Mouse (Mus musculus) G1E-ER4 (cell line): ENCODE results near the gene Pyy. TPM values are rescaled to one million over a fixed set of nuclear protein-coding genes. Genes with fewer than 3 reads are reported as not detected.

Source experiments
- GATA1 ChIP-seq: IDR thresholded peaks from one replicate; pipeline ENCODE4 v1.8.0; 2012; ENCODE audit warnings: low read length, inconsistent platforms
- polyA plus RNA-seq: library from polyadenylated mRNA; stranded (reverse); fragments of >175 nt; gene quantifications from 2 replicates; pipeline ENCODE4 v1.2.3, GENCODE M21; 2012

Gene Pyy
- polyA plus RNA-seq, 1 experiment, result not detected

DNA sequence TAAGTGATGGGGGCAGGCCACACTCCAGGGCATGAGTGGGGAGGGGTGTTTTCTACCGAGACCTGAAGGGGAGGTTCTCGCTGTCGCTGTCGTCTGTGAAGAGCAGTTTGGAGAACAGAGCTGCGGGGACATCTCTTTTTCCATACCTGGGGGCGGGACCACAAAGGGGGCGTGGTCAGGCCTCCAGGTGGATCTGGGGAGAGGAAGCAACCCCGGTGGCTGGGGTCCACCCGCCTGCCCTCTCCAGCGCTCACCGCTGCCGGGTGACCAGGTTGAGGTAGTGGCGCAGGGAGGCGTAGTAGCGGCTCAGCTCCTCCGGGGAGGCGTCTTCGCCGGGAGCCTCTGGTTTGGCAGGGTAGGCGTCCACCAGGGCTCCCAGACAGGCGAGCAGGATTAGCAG lies 721 bp downstream of the Pyy start:
- TF ChIP-seq GATA1, result no peak

DNA sequence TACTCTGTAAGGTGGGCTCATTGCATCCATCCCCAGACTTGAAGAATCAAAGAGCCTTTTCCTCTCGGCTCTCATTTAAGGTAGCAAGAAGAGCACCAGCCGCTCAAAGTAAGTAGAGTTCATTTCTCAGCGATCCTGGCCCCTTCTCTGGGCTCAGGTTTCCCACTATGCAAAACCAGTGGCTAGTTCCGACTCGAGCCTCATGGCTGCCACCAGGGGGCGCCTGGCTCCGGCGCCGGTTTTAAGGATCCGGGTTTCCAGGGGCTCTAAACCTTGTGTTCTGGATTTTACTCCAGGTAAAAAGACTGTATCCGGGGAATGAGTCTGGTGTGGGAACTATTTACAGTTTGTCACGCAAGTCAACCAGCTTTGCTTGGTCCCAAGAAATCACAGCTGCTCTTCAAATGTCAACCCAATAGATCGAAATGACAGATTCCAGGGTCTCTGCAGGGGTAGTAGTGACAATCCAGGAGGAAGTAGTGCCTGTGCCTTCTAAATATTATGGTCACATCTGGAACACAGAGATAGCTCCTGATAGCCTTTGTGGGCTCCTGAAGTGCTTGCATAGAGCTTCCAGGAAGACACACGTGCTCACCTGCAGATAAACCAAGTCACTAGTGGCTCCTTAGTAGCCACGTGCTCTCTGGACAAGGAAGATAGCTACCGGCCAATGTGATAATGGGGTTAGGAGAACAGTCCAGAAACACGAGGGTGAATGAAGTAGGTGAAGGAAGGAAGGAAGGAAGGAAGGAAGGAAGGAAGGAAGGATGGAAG lies 5.0 kb downstream of the Pyy start:
- TF ChIP-seq GATA1, result no peak

DNA sequence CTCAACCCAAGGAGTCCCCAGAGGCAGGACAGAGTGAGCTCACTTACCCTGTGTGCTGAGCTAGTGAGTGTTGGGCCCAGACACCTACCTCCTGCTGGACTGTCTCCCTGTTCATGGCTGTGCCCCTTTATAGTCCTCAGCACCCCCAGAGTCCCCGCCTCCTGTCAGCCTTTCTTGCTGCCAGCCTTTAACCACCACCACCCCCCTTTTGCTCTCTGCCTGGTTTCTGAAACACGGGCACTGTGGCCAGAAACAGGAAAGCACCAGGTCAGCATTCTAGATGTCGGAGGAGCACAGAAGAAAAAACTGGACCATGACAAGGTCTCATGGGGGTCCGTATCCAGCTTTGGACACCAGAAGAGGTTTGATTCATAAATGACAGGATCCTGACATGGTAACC lies 6.4 kb downstream of the Pyy start, which contains the start of gene Ppy:
Ppy (minus strand) TSS at position 101 of the 400 bp plus-strand sequence.
- TF ChIP-seq GATA1, result no peak

DNA sequence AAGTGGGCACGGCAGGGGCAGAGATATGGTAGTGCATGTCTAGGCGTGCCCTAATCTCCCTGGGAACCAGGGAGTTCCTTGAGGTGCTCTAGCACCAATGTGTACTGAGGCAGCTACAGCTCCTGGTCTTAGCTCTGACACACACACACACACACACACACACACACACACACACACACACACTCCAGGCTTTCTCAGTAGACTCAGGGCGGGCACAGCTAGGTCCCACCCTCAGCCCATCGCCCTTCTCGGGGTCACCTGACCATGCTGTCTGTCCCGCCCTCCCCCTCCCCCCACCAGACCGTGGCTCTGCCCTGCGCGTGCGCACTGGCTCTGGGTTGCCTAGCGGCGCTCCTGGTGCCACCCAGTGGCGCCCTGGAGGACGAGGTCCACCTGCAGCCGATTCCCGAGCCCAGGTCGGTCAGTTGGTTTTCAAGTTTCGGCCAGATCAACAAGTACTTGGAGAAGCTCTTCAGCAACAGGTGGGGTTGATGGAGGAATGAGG lies 10.7 kb downstream of the Pyy start:
- no peak for TF ChIP-seq GATA1

DNA sequence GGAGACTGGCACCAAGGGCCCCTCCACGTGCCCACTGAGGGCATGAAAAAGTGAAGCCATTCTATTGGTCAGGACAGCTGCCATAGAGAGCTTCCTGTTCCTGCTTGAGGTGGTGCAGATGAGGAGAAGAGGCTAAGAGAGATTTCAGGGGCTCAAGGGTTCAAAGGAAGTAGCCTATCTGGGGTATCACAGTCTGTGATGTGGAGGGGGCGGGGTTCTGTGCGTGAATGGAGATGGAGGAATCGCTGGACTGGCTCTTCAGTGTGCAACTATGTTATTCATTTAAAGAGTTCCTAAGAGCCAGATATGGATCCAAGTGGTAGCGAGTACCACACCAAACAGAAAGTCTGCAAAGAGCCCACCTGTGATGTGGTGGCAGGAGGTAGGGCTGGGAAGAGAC lies 11.2 kb downstream of the Pyy start:
- TF ChIP-seq GATA1, result no peak

DNA sequence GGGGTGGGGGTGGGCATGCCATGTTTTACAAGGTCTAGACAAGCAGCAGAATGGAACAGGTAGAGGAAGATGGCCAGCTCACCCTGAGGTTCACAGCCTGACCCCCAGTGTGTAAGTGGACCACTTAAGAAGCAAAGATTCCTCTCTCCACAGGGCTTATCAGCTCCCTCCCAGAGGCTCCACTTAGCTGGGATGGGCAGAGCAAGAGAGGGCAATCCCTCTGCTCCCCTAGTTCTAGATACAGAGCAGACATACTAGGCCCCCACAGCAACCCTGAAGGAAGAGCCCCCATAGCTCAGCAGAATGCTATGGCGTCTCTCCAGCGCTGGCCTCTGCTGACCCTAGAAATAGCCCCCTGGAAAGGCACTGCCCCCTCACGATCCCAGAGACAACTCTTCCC lies 12.0 kb downstream of the Pyy start:
- no peak for TF ChIP-seq GATA1

DNA sequence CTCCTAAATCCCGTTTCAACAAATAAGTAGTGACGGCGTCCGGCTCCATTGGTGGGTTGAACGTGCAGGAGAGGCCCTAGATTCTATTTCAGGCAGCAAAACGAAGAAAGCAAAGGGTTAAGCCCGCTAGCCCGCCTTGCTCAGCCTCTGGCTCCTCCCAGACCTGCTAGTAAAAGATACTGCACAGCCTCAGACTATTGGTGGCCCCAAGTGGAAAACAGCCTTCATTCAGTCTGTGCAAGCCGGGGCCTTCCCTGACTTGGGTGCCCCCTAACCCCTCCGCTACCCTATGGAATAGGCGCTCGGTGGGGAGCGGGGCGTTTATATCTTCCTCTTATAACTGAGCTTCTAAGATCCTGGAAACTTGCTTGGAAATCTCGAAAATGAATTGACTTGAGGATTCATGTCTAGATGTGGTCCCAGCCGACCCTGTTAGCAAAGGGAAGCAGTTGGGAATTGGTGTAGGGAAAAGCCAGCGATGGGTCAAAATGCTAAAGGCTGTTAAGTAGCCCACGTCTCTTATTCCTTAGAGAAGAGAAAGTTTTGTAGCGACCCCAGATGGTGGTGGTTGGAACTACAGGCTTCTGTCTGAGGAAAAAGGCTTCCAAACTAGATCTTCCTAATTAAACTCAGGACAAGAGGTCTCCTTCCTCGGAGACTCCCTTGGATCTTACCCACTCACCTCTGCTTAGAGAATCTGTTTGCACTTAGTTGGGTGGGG lies 18.4 kb downstream of the Pyy start:
- TF ChIP-seq GATA1, result no peak

DNA sequence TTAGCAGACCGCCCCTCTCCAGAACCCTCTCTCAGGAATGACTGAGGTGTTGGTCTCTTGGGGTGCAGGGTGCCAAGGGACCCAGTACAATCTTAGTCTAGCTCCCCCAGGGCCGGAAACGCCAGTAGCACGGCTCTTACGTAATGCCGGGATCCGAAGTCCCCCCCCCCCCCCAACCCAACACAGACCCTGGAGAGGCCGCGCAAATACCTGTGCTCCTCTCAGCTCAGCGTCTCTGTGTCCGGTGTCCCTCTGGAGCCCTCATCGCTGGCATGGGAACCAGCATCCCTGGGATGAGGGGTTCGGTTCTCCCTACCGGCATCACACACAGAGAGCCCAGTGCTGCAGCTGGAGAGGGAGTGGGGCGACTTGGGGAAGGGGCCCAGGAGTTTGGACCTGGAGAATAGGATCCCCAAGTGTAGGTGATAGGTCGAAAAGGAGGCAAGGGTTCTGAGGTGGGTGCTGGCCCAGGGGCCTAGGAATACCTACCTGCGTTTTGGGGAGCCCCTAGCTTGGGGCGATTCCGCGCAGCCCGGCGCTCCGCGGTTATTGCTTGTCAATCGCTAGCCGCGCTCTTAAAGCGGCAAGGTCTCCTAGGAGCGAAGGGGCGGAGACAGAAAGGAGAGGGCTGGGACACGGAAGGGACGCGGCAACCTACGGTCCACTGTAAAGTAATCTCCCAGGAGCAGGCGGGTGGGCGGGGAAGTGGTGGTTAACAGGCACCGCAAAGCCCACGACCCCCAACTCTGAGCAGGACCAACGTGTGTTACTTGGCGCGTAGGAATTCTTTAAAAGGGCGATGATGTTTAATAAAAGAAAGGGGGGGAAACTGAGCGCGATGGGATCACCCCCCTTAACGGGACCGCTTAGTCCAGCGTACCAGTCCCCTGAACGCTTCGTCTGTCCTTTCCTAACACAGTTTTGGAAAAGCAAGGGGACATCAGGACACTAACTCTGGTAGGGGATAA lies 19.4 kb downstream of the Pyy start, which contains the start of gene Mpp2:
Mpp2 (minus strand) TSS at position 585 of the 968 bp plus-strand sequence.
- no peak for TF ChIP-seq GATA1

DNA sequence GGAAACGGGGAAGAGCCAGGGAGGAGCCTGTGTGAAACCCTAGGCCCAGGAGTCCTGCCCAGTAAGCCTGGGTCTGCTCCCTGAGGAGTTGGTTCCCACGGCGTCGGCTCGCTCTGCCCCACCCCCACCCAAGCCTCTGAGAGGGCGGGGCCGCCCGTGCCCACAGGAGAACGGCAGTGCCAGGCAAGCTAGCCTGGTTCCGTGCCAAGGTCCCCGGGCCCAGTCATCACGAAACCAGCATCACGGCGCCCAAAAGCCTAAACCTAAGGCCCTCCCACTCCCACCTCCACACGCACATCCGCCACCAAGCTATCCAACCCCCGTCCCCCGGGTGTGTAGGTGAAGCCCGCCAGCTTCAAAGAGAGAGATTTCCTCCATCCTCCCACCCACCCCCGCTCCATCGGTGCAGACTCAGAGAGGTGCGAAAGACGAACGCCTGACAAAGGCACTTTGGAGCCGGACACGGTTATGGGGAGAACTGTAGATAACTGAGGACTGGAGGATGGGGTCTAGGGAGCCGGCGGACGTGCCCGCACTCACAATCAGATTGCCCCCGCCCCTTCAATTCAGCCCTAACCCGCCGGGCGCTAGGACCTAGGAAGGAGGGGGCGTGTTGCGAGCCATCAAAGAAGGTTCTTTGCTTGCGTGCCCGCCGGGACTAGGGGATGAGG lies 20.4 kb downstream of the Pyy start:
- no peak for TF ChIP-seq GATA1

DNA sequence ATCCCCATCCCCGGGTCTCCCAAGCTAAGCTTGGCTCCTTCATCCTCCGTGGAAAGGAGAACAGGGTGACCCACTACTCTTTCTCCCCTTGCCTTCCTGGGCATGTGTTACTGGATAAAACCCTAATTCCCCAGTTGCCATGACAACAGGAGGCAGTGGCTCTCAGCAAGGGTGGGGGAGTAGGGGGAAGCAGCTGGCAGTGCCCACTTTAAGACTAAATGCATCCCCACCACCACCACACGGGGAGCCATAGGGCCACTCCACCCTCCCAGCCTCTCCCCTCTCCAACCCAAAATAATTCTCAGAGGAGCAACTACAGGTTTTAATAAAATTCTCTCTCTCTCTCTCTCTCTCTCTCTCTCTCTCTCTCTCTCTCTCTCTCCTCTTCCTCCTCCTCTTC lies 21.3 kb downstream of the Pyy start:
- no peak for TF ChIP-seq GATA1

DNA sequence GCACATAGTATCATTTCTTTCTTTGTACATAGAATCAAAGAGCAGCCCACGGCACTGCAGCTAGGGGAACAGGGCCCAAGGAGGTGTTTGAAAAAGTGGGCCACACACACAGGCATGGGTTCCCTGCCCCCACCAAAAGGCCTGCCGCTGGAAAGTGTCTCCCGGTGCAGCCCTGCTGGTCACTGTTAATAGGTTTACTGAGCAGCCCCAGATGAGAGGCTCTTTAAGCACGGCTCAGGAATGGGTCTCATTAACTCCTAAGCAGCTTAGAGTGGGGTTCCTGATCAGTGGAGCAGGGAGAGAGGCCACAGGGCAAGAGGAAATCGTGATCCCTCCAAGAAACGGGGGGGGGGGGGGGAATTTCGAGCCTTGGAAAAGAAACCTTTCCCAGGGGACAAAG lies 23.5 kb downstream of the Pyy start:
- TF ChIP-seq GATA1, result no peak

DNA sequence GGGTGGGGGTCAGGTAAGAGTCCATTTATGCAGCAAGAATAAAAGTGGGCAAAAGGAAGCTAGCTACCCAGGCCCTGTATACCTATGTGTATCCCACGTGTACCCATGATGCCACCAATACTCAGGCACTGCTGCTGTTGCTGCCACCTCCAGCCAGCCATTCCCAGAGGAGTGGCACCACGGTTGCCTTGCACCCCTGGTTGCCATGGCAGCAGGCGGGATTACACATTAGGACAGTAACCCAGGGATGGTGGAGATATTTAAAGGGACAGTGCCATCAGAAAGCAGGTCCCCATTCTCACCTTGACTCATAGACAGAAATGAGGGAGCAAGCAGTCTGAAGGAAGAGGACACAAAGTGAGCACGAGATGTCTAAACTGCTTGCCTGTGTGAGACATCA lies 24.4 kb downstream of the Pyy start:
- no peak for TF ChIP-seq GATA1

DNA sequence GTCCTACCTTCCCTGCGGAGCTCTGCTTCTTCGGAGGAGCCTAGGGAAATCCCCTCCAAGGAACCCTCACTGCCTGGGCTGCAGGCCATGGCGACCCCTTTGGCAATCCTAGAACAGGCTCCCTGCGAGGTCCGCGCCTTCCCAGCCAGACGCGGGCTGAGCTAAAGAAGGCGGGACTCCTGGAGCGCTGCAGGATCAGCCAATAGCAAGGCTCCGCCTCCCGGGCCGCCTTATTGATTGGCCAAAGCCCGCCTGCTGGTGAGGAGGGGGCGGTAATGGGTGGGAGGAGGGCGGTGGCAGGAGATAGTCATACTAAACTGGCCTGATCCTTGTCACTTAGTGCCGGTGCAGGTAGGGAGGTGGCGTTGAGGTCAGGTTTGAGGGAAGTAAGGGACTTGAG lies 25.3 kb downstream of the Pyy start:
- no peak for TF ChIP-seq GATA1

DNA sequence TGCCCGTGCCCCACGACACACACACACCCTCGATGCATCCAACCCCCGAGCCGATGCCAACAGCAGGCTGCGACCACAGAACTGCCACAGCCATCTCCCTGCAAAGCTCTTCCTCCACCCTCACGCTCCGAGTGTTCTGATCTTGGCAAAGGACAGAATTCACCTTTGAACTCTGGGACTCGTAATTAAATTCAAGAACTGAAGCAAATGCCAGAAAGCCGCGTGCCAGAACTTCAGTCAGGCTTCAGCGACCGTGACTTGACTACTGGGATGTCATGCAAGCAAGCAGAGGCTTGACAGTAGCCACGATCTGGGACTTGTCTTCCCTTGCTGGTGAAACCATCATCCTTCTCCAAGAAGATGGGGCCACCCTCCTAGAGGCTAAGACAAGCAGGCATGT lies 33.9 kb downstream of the Pyy start:
- no peak for TF ChIP-seq GATA1

DNA sequence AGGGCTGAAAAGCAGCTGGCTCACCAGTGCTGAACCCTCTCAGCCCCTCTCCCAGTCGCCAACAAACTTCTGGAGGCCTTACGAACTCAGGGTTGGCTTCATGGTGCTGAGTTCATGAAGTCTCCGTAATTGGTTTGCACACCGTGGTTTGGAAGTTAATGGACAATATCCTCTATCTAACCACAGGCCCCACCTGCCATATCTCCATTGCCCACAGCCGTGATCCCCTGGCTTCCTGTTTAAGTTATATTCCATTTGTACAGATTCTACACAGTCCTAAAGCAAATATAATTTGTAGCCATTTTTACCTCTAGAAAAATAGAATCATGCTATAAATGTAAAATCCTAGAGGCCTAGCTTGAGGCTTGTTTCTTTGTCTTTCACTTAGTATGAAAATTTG lies 34.9 kb downstream of the Pyy start:
- no peak for TF ChIP-seq GATA1
